Comparison of ENCODE assay signal across 25 mouse cellular contexts in genomic region chr1:116125767-116126166, GRCm38 (mm10).
A peak's percentile ranks its signal among the peaks of the same experiment; 100 is the strongest.
DNase-seq lines count a peak whose midpoint lies in the region; ATAC-seq lines count a peak whose summit lies in the region.
"Had no signal": no experiment of that assay in that cellular context is flagged by ENCODE, and none has a peak within 500 bp of the region (broad histone marks: within the 10 kb centered on the region; RNA-seq: fewer than 3 reads in every experiment).

No protein-coding gene starts in this region.

- no peak overlapping the region for H3K9ac ChIP-seq in kidney, embryonic 14.5 days (ENCODE audit: low read depth, low read length)
- no peak overlapping the region for H3K9ac ChIP-seq in neural tube, embryonic 12.5 days
- H3K9ac ChIP-seq: forebrain, embryonic 13.5 days; heart, embryonic 13.5 days; hindbrain, embryonic 14.5 days had no signal

- no peaks in the 10 kb centered on the region for H3K36me3 ChIP-seq in kidney, embryonic 14.5 days (ENCODE audit: control insufficient read depth, insufficient read depth, low read length)
- no peaks in the 10 kb centered on the region for H3K36me3 ChIP-seq in neural tube, embryonic 12.5 days
- H3K36me3 ChIP-seq: forebrain, embryonic 10.5 days; heart, embryonic 10.5 days; heart, embryonic 13.5 days had no signal

- no peaks in the 10 kb centered on the region for H3K4me1 ChIP-seq in kidney, embryonic 14.5 days (ENCODE audit: control insufficient read depth, insufficient read depth, low read length)
- no peaks in the 10 kb centered on the region for H3K4me1 ChIP-seq in neural tube, embryonic 12.5 days
- H3K4me1 ChIP-seq: forebrain, embryonic 10.5 days; forebrain, embryonic 13.5 days; heart, embryonic 10.5 days; heart, embryonic 13.5 days had no signal

- no peaks in the 10 kb centered on the region for H3K27me3 ChIP-seq in kidney, embryonic 14.5 days (ENCODE audit: control insufficient read depth, insufficient read depth, low read length)
- H3K27me3 ChIP-seq in neural tube, embryonic 12.5 days (replicated peaks): no peaks in the 10 kb centered on the region
- H3K27me3 ChIP-seq: forebrain, embryonic 13.5 days; heart, embryonic 13.5 days had no signal

- no peak overlapping the region for H3K4me2 ChIP-seq in kidney, embryonic 14.5 days (replicated peaks; ENCODE audit: low read depth, low read length)
- no peak overlapping the region for H3K4me2 ChIP-seq in neural tube, embryonic 12.5 days (replicated peaks)
- H3K4me2 ChIP-seq: forebrain, embryonic 13.5 days; heart, embryonic 13.5 days; hindbrain, embryonic 14.5 days had no signal

- WGBS in kidney, embryonic 14.5 days: 10% methylated on average over 1 of the region's 1 CpGs
- WGBS in neural tube, embryonic 12.5 days: 7% methylated on average over 1 of the region's 1 CpGs

- H3K27ac ChIP-seq in kidney, embryonic 14.5 days (ENCODE audit: low read depth, low read length): no peak overlapping the region
- H3K27ac ChIP-seq in neural tube, embryonic 12.5 days: no peak overlapping the region
- H3K27ac ChIP-seq: forebrain, embryonic 10.5 days; forebrain, embryonic 13.5 days; heart, adult 2 months; heart, embryonic 10.5 days; heart, embryonic 13.5 days; hindbrain, embryonic 14.5 days; hindbrain, postnatal 0 days had no signal

- no peaks in the 10 kb centered on the region for H3K9me3 ChIP-seq in kidney, embryonic 14.5 days (ENCODE audit: control insufficient read depth, low read length)
- H3K9me3 ChIP-seq in neural tube, embryonic 12.5 days: no peaks in the 10 kb centered on the region
- H3K9me3 ChIP-seq: forebrain, embryonic 10.5 days; forebrain, embryonic 13.5 days; heart, embryonic 10.5 days; heart, embryonic 13.5 days had no signal

- no peak for DNase-seq in kidney, postnatal 10 days
- DNase-seq in neural tube, embryonic 10.5 days (ENCODE audit: extremely low spot score, low spot score): no peak
- peak; percentile 53 for DNase-seq in mesoderm, embryonic 11.5 days (ENCODE audit: low read depth, low spot score)
- no peak for DNase-seq in urinary bladder, postnatal 14 days (ENCODE audit: low spot score)
- DNase-seq: adrenal gland, adult 2 months; adrenal gland, postnatal 14 days; cerebellum, adult 11 months; cerebellum, adult 2 months; cerebellum, adult 9-11 months; cerebellum, postnatal 25 days; gastrocnemius, postnatal 10 days; gastrocnemius, postnatal 36 days; heart, adult 2 months; heart, postnatal 14 days; heart, postnatal 4 days had no signal

- peak; percentile 73; the same call in 1 of the 2 replicates for ATAC-seq in kidney, embryonic 14.5 days (ENCODE audit: low FRiP score, low TSS enrichment)
- peak; percentile 56; the same call in 1 of the 2 replicates for ATAC-seq in neural tube, embryonic 12.5 days (ENCODE audit: low FRiP score, low read depth)
- ATAC-seq: CD4-positive, CD25-positive, alpha-beta regulatory T cell, adult 4 months; forebrain, embryonic 13.5 days; forebrain, embryonic 16.5 days; hindbrain, postnatal 0 days had no signal

- no peak overlapping the region for H3K4me3 ChIP-seq in kidney, embryonic 14.5 days (ENCODE audit: low read length)
- no peak overlapping the region for H3K4me3 ChIP-seq in neural tube, embryonic 12.5 days
- H3K4me3 ChIP-seq: forebrain, embryonic 10.5 days; forebrain, embryonic 13.5 days; heart, adult 2 months; heart, embryonic 10.5 days; heart, embryonic 13.5 days had no signal
